Mouse (Mus musculus) neural tube, embryonic 13.5 days (tissue): Measurements from ENCODE around the gene Parp16. TPM values are rescaled to one million over a fixed set of nuclear protein-coding genes. Genes with fewer than 3 reads are reported as not detected.

Experiments
- ATAC-seq: fragments of 200-750 bp; cut with Nextera tagmentation; 2 replicates; pipeline ENCODE4 v1.8.0; 2017; ENCODE audit warnings: low read depth, mild to moderate bottlenecking, moderate TSS enrichment, moderate library complexity
- H3K27ac ChIP-seq: fragments of 300-500 bp; sonication (generic); replicated peaks from 2 replicates; pipeline ENCODE4 v1.5.1; 2015; ENCODE audit warnings: moderate library complexity, mild to moderate bottlenecking, inconsistent platforms
- H3K27me3 ChIP-seq: fragments of 300-500 bp; sonication (generic); 2 replicates; pipeline ENCODE4 v1.6.1; 2015; ENCODE audit warnings: mild to moderate bottlenecking, inconsistent platforms
- H3K36me3 ChIP-seq: fragments of 300-500 bp; sonication (generic); 2 replicates; pipeline ENCODE4 v1.6.1; 2015; ENCODE audit warnings: mild to moderate bottlenecking, inconsistent platforms
- H3K4me1 ChIP-seq: fragments of 300-500 bp; sonication (generic); replicated peaks from 2 replicates; pipeline ENCODE4 v1.6.1; 2015; ENCODE audit warnings: inconsistent platforms
- H3K4me2 ChIP-seq: fragments of 300-500 bp; sonication (generic); 2 replicates; pipeline ENCODE4 v1.6.1; 2015; ENCODE audit warnings: inconsistent platforms, mild to moderate bottlenecking, moderate library complexity
- H3K4me3 ChIP-seq: fragments of 300-500 bp; sonication (generic); 2 replicates; pipeline ENCODE4 v1.5.1; 2015; ENCODE audit warnings: mild to moderate bottlenecking, inconsistent platforms
- H3K9ac ChIP-seq: fragments of 300-500 bp; sonication (generic); 2 replicates; pipeline ENCODE4 v1.6.1; 2015; ENCODE audit warnings: moderate library complexity, mild to moderate bottlenecking, inconsistent platforms
- H3K9me3 ChIP-seq: fragments of 300-500 bp; sonication (generic); 2 replicates; pipeline ENCODE4 v1.6.1; 2016; ENCODE audit warnings: inconsistent platforms
- WGBS: fragments of 180-500 bp; shearing (Covaris S2); methylation state at CpG from one replicate; pipeline ENCODE4 v1.1.7; 2015; 5-methylcytosine and 5-hydroxymethylcytosine counted together
- polyA plus RNA-seq: library from polyadenylated mRNA; unstranded; fragments of >200 nt; fragmentation: Nextera tagmentation; extraction: Ambion mirVana; gene quantifications from 2 replicates; pipeline ENCODE4 v1.2.1, GENCODE M21; 2015

The Parp16 gene
- polyA plus RNA-seq, 1 experiment from 2014 or later, result 5.4 TPM

- H3K36me3 ChIP-seq, result 0 out of 2 replicates have a peak, but pooled peaks cover 9% of the 10 kb centered on the region
- no peaks in the 10 kb centered on the region for H3K9me3 ChIP-seq
- 25% methylated on average over 13 of the region's 13 CpGs for WGBS
- no peak overlapping the region for H3K4me3 ChIP-seq
- no peak overlapping the region for H3K9ac ChIP-seq
- no peak for ATAC-seq
- no peaks in the 10 kb centered on the region for H3K27me3 ChIP-seq
- no peak overlapping the region for H3K4me2 ChIP-seq
- H3K4me1 ChIP-seq, result peaks cover 31% of the 10 kb centered on the region
- H3K27ac ChIP-seq, result peak overlapping the region; percentile 64
Measured at GRCm38 (mm10) chr9:65238191-65238760, 43.1 kb downstream of the Parp16 start.

GRCm38 (mm10) chr9:65239176-65239575 lies 44.0 kb downstream of the Parp16 start:
- no peak overlapping the region for H3K9ac ChIP-seq
- 89% methylated on average over 4 of the region's 4 CpGs for WGBS

GRCm38 (mm10) chr9:65239731-65240130 lies 44.6 kb downstream of the Parp16 start:
- Histone ChIP-seq H3K4me1 (peaks cover 43% of the 10 kb centered on the region), H3K4me3 (no peak overlapping the region), H3K9ac (no peak overlapping the region), H3K36me3 (0 out of 2 replicates have a peak, but pooled peaks cover 5% of the 10 kb centered on the region), H3K9me3 (no peaks in the 10 kb centered on the region), H3K27ac (no peak overlapping the region), H3K27me3 (no peaks in the 10 kb centered on the region), H3K4me2 (no peak overlapping the region)
- no peak for ATAC-seq
- 94% methylated on average over 5 of the region's 5 CpGs for WGBS

More at GRCm38 (mm10) chr9:65239176-65239575, 44.0 kb downstream of the Parp16 start:
- Histone ChIP-seq H3K27ac (0 out of 2 replicates have a peak overlapping the region, but pooled peaks have one; percentile 18), H3K36me3 (0 out of 2 replicates have a peak, but pooled peaks cover 5% of the 10 kb centered on the region), H3K4me3 (no peak overlapping the region), H3K4me2 (no peak overlapping the region), H3K4me1 (peaks cover 40% of the 10 kb centered on the region), H3K27me3 (no peaks in the 10 kb centered on the region), H3K9me3 (no peaks in the 10 kb centered on the region)
- ATAC-seq, result no peak

- no peak overlapping the region for H3K4me2 ChIP-seq
Measured at GRCm38 (mm10) chr9:65240587-65240986, 45.4 kb downstream of the Parp16 start.

GRCm38 (mm10) chr9:65241973-65242372 lies 46.8 kb downstream of the Parp16 start:
- Histone ChIP-seq H3K9ac (no peak overlapping the region), H3K4me1 (peaks cover 43% of the 10 kb centered on the region), H3K4me3 (no peak overlapping the region), H3K36me3 (no peaks in the 10 kb centered on the region), H3K9me3 (no peaks in the 10 kb centered on the region), H3K27ac (no peak overlapping the region), H3K27me3 (no peaks in the 10 kb centered on the region), H3K4me2 (no peak overlapping the region)
- ATAC-seq, result no peak
- 75% methylated on average over 5 of the region's 5 CpGs for WGBS

More at GRCm38 (mm10) chr9:65240587-65240986, 45.4 kb downstream of the Parp16 start:
- 0 out of 2 replicates have a peak, but pooled peaks cover 5% of the 10 kb centered on the region for H3K36me3 ChIP-seq
- H3K9me3 ChIP-seq, result no peaks in the 10 kb centered on the region
- WGBS, result 69% methylated on average over 3 of the region's 3 CpGs
- H3K27ac ChIP-seq, result no peak overlapping the region
- H3K4me3 ChIP-seq, result no peak overlapping the region
- H3K9ac ChIP-seq, result no peak overlapping the region
- no peak for ATAC-seq
- no peaks in the 10 kb centered on the region for H3K27me3 ChIP-seq
- H3K4me1 ChIP-seq, result peaks cover 43% of the 10 kb centered on the region

- no peak for ATAC-seq
- peak overlapping the region; percentile 18; the same call in 1 of the 2 replicates for H3K27ac ChIP-seq
Measured at GRCm38 (mm10) chr9:65243249-65243648, 48.1 kb downstream of the Parp16 start.

GRCm38 (mm10) chr9:65244036-65244806 lies 49.1 kb downstream of the Parp16 start:
- Histone ChIP-seq H3K27ac (0 out of 2 replicates have a peak overlapping the region, but pooled peaks have one; percentile 9), H3K4me1 (peaks cover 27% of the 10 kb centered on the region), H3K4me2 (no peak overlapping the region), H3K9me3 (no peaks in the 10 kb centered on the region), H3K36me3 (no peaks in the 10 kb centered on the region), H3K4me3 (no peak overlapping the region), H3K27me3 (no peaks in the 10 kb centered on the region), H3K9ac (0 out of 2 replicates have a peak overlapping the region, but pooled peaks have one; percentile 8)
- no peak for ATAC-seq
- WGBS, result 52% methylated on average over 9 of the region's 9 CpGs

More at GRCm38 (mm10) chr9:65243249-65243648, 48.1 kb downstream of the Parp16 start:
- WGBS, result 43% methylated on average over 4 of the region's 4 CpGs
- 0 out of 2 replicates have a peak overlapping the region, but pooled peaks have one; percentile 26 for H3K9ac ChIP-seq
- H3K36me3 ChIP-seq, result no peaks in the 10 kb centered on the region
- no peaks in the 10 kb centered on the region for H3K27me3 ChIP-seq
- no peak overlapping the region for H3K4me3 ChIP-seq
- H3K4me2 ChIP-seq, result no peak overlapping the region
- H3K4me1 ChIP-seq, result peaks cover 36% of the 10 kb centered on the region
- no peaks in the 10 kb centered on the region for H3K9me3 ChIP-seq

- Histone ChIP-seq H3K27ac (no peak overlapping the region), H3K36me3 (no peaks in the 10 kb centered on the region), H3K4me3 (no peak overlapping the region), H3K9me3 (no peaks in the 10 kb centered on the region), H3K4me2 (no peak overlapping the region), H3K4me1 (peaks cover 20% of the 10 kb centered on the region), H3K27me3 (no peaks in the 10 kb centered on the region), H3K9ac (no peak overlapping the region)
- 78% methylated on average over 16 of the region's 16 CpGs for whole genome bisulfite sequencing
- ATAC-seq, result no peak
Measured at GRCm38 (mm10) chr9:65247502-65248376, 52.6 kb downstream of the Parp16 start.

GRCm38 (mm10) chr9:65248377-65248690 lies 53.2 kb downstream of the Parp16 start:
- Histone ChIP-seq H3K4me3 (no peak overlapping the region), H3K36me3 (no peaks in the 10 kb centered on the region), H3K4me1 (peaks cover 14% of the 10 kb centered on the region), H3K27me3 (no peaks in the 10 kb centered on the region), H3K4me2 (no peak overlapping the region), H3K9me3 (no peaks in the 10 kb centered on the region), H3K9ac (no peak overlapping the region), H3K27ac (no peak overlapping the region)
- 84% methylated on average over 5 of the region's 5 CpGs for WGBS
- ATAC-seq, result no peak

- ATAC-seq, result no peak
- WGBS, result 63% methylated on average over 3 of the region's 3 CpGs
- Histone ChIP-seq H3K9me3 (no peaks in the 10 kb centered on the region), H3K36me3 (no peaks in the 10 kb centered on the region), H3K9ac (no peak overlapping the region), H3K4me2 (no peak overlapping the region), H3K27me3 (no peaks in the 10 kb centered on the region), H3K4me1 (peaks cover 3% of the 10 kb centered on the region; the same call in 1 of the 2 replicates), H3K27ac (no peak overlapping the region), H3K4me3 (no peak overlapping the region)
Measured at GRCm38 (mm10) chr9:65252026-65252425, 56.9 kb downstream of the Parp16 start.

GRCm38 (mm10) chr9:65255906-65256600 lies 60.9 kb downstream of the Parp16 start:
- Histone ChIP-seq H3K27ac (no peak overlapping the region), H3K36me3 (no peaks in the 10 kb centered on the region), H3K27me3 (no peaks in the 10 kb centered on the region), H3K9ac (no peak overlapping the region), H3K4me2 (no peak overlapping the region), H3K4me1 (0 out of 2 replicates have a peak, but pooled peaks cover 4% of the 10 kb centered on the region), H3K9me3 (no peaks in the 10 kb centered on the region), H3K4me3 (no peak overlapping the region)
- ATAC-seq, result no peak
- 59% methylated on average over 11 of the region's 11 CpGs for WGBS
